Mouse (Mus musculus) spleen, adult 2 months (tissue): ENCODE measurements around the gene Tubb3. TPM values are rescaled to one million over a fixed set of nuclear protein-coding genes. Genes with fewer than 3 reads are reported as not detected.

Source experiments
- DNase-seq, 2 experiments: peaks; one replicate each; pipeline versions ENCODE4 v3.0.0 to v3.0.0-alpha.2; 2012 to 2021; ENCODE audit warnings: low spot score in 2 of 2, low read depth in 1 of 2
- H3K27ac ChIP-seq: fragments of 200-500 bp; 2 replicates; pipeline ENCODE4 v1.5.1; 2012; ENCODE audit warnings: low read length, inconsistent platforms; ENCODE audit not compliant: insufficient read depth
- H3K27me3 ChIP-seq: fragments of 200-500 bp; 2 replicates; pipeline ENCODE4 v1.6.1; 2012; ENCODE audit warnings: mild to moderate bottlenecking, moderate library complexity, low read length, inconsistent platforms; ENCODE audit not compliant: control insufficient read depth, insufficient read depth
- H3K36me3 ChIP-seq: fragments of 200-500 bp; 2 replicates; pipeline ENCODE4 v1.6.1; 2012; ENCODE audit warnings: mild to moderate bottlenecking, low read length, inconsistent platforms; ENCODE audit not compliant: control insufficient read depth, insufficient read depth
- H3K4me1 ChIP-seq: fragments of 200-500 bp; 2 replicates; pipeline ENCODE4 v1.6.1; 2011; ENCODE audit warnings: inconsistent platforms; ENCODE audit not compliant: control insufficient read depth, insufficient read depth, insufficient read length
- H3K4me3 ChIP-seq: fragments of 200-500 bp; 2 replicates; pipeline ENCODE4 v1.5.1; 2011; ENCODE audit warnings: mild to moderate bottlenecking, inconsistent platforms; ENCODE audit not compliant: insufficient read depth, insufficient read length; ENCODE audit errors: extremely low read depth
- CTCF ChIP-seq: fragments of 200-500 bp; IDR thresholded peaks from 2 replicates; pipeline ENCODE4 v1.5.1; 2011; ENCODE audit warnings: mild to moderate bottlenecking, inconsistent platforms; ENCODE audit not compliant: insufficient read depth, insufficient read length, insufficient replicate concordance; ENCODE audit errors: extremely low read depth
- POLR2A ChIP-seq: fragments of 200-500 bp; IDR thresholded peaks from 2 replicates; pipeline ENCODE4 v1.6.1; 2011; ENCODE audit warnings: low read depth, low read length, inconsistent platforms
- WGBS: fragments of 180-500 bp; shearing (Covaris S2); methylation state at CpG from one replicate; pipeline ENCODE4 v1.1.7; 2018; 5-methylcytosine and 5-hydroxymethylcytosine counted together
- polyA plus RNA-seq: library from polyadenylated mRNA; depleted of rRNA; stranded (reverse); fragments of >200 nt; gene quantifications from 2 replicates; pipeline ENCODE4 v1.2.3, GENCODE M21; 2012

Gene Tubb3
- polyA plus RNA-seq, 1 experiment: 2.7 TPM

GRCm38 (mm10) chr8:123404521-123404920, 6.7 kb upstream of the Tubb3 start:
- Histone ChIP-seq H3K36me3 (peaks cover 18% of the 10 kb centered on the region), H3K4me1 (peaks cover 3% of the 10 kb centered on the region; the same call in 1 of the 2 replicates), H3K27ac (peak overlapping the region; percentile 37; the same call in 1 of the 2 replicates), H3K27me3 (0 out of 2 replicates have a peak, but pooled peaks cover 1% of the 10 kb centered on the region), H3K4me3 (no peak overlapping the region)
- WGBS: 36% methylated on average over 8 of the region's 8 CpGs
- no peak for TF ChIP-seq CTCF
- TF ChIP-seq POLR2A: no peak
- peak in 1 of 2 experiments; percentile 14 for DNase-seq

- 14% methylated on average over 4 of the region's 4 CpGs for WGBS
Measured at GRCm38 (mm10) chr8:123406786-123407185, 4.4 kb upstream of the Tubb3 start, which contains the start of gene Mc1r. Gene Mc1r, plus strand, starts transcription at chr8:123407107.

GRCm38 (mm10) chr8:123407612-123408011, 3.6 kb upstream of the Tubb3 start:
- DNase-seq: no peak
- Histone ChIP-seq H3K27me3 (peaks cover 8% of the 10 kb centered on the region), H3K27ac (no peak overlapping the region), H3K4me1 (peaks cover 20% of the 10 kb centered on the region), H3K4me3 (no peak overlapping the region), H3K36me3 (peaks cover 2% of the 10 kb centered on the region; the same call in 1 of the 2 replicates)
- WGBS: 87% methylated on average over 13 of the region's 13 CpGs
- TF ChIP-seq CTCF (no peak), POLR2A (no peak)

More at GRCm38 (mm10) chr8:123406786-123407185, 4.4 kb upstream of the Tubb3 start, which contains the start of gene Mc1r:
- no peak within 1 kb of the TSS for H3K27ac ChIP-seq
- peaks cover 7% of the 10 kb centered on the region; the same call in 1 of the 2 replicates for H3K36me3 ChIP-seq
- H3K4me1 ChIP-seq: peaks cover 13% of the 10 kb centered on the region
- H3K27me3 ChIP-seq: peaks cover 7% of the 10 kb centered on the region
- peak; percentile 82; the same call in 1 of the 2 replicates for TF ChIP-seq CTCF
- TF ChIP-seq POLR2A: no peak
- DNase-seq: peak; percentile 40 to 48
- no peak within 1 kb of the TSS for H3K4me3 ChIP-seq

- TF ChIP-seq CTCF (no peak), POLR2A (no peak)
- DNase-seq: no peak
- Histone ChIP-seq H3K4me1 (peaks cover 20% of the 10 kb centered on the region), H3K4me3 (no peak overlapping the region), H3K36me3 (no peaks in the 10 kb centered on the region), H3K27me3 (peaks cover 8% of the 10 kb centered on the region), H3K27ac (no peak overlapping the region)
- WGBS: 38% methylated on average over 9 of the region's 9 CpGs
Measured at GRCm38 (mm10) chr8:123408586-123409544, 2.4 kb upstream of the Tubb3 start.

GRCm38 (mm10) chr8:123410049-123410587, 1.1 kb upstream of the Tubb3 start:
- H3K4me1 ChIP-seq: peaks cover 18% of the 10 kb centered on the region
- peaks cover 8% of the 10 kb centered on the region for H3K27me3 ChIP-seq
- no peak overlapping the region for H3K4me3 ChIP-seq
- H3K36me3 ChIP-seq: no peaks in the 10 kb centered on the region
- no peak for DNase-seq
- H3K27ac ChIP-seq: no peak overlapping the region
- 57% methylated on average over 8 of the region's 8 CpGs for whole genome bisulfite sequencing
- TF ChIP-seq CTCF (no peak), POLR2A (no peak)

- Histone ChIP-seq H3K4me1 (peaks cover 17% of the 10 kb centered on the region), H3K27me3 (peaks cover 8% of the 10 kb centered on the region), H3K4me3 (peak overlapping the region; percentile 40; the same call in 1 of the 2 replicates), H3K36me3 (no peaks in the 10 kb centered on the region), H3K27ac (no peak overlapping the region)
- 19% methylated on average over 11 of the region's 11 CpGs for WGBS
- DNase-seq: no peak
- TF ChIP-seq POLR2A (no peak), CTCF (no peak)
Measured at GRCm38 (mm10) chr8:123410788-123411187, 436 bp upstream of the Tubb3 start.
